Mouse (Mus musculus) midbrain, embryonic 11.5 days (tissue): ENCODE measurements around the gene Cald1. TPM values are rescaled to one million over a fixed set of nuclear protein-coding genes. Genes with fewer than 3 reads are reported as not detected.

ENCODE experiments used
- ATAC-seq: fragments of 200-750 bp; cut with Nextera tagmentation; 2 replicates; pipeline ENCODE4 v1.8.0; 2017; ENCODE audit warnings: moderate TSS enrichment, moderate library complexity; ENCODE audit not compliant: low FRiP score
- DNase-seq: peaks from one replicate; pipeline ENCODE4 v3.0.0; 2015; ENCODE audit warnings: low spot score; ENCODE audit errors: missing footprints
- H3K27ac ChIP-seq: fragments of 300-500 bp; sonication (generic); 2 replicates; pipeline ENCODE4 v1.5.1; 2014; ENCODE audit warnings: low read depth, low read length
- H3K27me3 ChIP-seq: fragments of 300-500 bp; sonication (generic); 2 replicates; pipeline ENCODE4 v1.6.1; 2014; ENCODE audit warnings: mild to moderate bottlenecking, low read length, moderate library complexity, mixed read lengths; ENCODE audit not compliant: control insufficient read depth, insufficient read depth
- H3K36me3 ChIP-seq: fragments of 300-500 bp; sonication (generic); 2 replicates; pipeline ENCODE4 v1.6.1; 2014; ENCODE audit warnings: mild to moderate bottlenecking, low read length, moderate library complexity, mixed read lengths; ENCODE audit not compliant: control insufficient read depth, insufficient read depth
- H3K4me1 ChIP-seq: fragments of 300-500 bp; sonication (generic); 2 replicates; pipeline ENCODE4 v1.6.1; 2014; ENCODE audit warnings: low read length; ENCODE audit not compliant: control insufficient read depth, insufficient read depth
- H3K4me2 ChIP-seq: fragments of 300-500 bp; sonication (generic); 2 replicates; pipeline ENCODE4 v1.6.1; 2014; ENCODE audit warnings: mild to moderate bottlenecking, moderate library complexity
- H3K4me3 ChIP-seq: fragments of 300-500 bp; sonication (generic); 2 replicates; pipeline ENCODE4 v1.5.1; 2014; ENCODE audit warnings: low read depth, low read length
- H3K9ac ChIP-seq: fragments of 300-500 bp; sonication (generic); 2 replicates; pipeline ENCODE4 v1.6.1; 2014; ENCODE audit warnings: low read length
- H3K9me3 ChIP-seq: fragments of 300-500 bp; sonication (generic); 2 replicates; pipeline ENCODE4 v1.6.1; 2016; ENCODE audit warnings: low read length; ENCODE audit not compliant: control insufficient read depth
- WGBS: fragments of 180-500 bp; shearing (Covaris S2); extraction: QIAGEN DNeasy Blood & Tissue Kit; methylation state at CpG from one replicate; pipeline ENCODE4 v1.1.7; 2014; 5-methylcytosine and 5-hydroxymethylcytosine counted together
- polyA plus RNA-seq: library from polyadenylated mRNA; unstranded; fragments of >200 nt; fragmentation: Nextera tagmentation; extraction: Ambion mirVana; gene quantifications from 2 replicates; pipeline ENCODE4 v1.2.1, GENCODE M21; 2014

Cald1 gene
- polyA plus RNA-seq, 1 experiment from 2014 or later: 134 TPM

DNA sequence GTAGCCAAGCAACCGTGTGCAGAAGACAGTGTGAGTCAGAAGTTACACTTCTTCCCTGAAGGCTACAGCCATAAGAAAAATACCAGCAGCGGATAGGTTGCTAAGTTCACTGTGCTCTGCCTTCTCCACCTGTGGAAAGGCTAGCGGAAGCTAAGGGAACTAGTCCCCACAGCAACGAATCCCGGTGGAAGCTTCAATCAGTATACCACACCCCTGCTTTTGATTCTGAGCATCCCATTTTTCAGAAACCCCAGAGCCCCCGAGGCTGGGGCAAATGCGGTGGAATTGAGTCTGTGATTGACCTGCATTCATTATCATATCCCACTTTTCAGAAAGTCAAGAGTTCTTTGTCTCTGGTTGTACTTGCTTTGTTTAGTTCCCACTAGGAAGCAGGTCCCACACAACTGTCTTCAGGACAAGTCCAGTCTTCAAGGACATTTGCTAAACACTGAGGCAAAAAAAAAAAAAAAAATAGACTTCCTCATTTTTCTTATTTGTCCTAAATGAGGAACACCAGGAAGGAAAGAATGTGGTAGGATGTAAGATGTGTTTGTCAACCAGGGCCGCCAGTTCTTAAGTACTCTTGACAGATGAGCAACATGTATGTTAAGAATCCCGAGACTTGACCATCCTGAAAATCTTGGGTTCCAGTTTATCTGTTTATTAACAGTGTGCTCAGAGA lies 118.0 kb downstream of the Cald1 start:
- no peak overlapping the region for H3K4me3 ChIP-seq
- no peak for DNase-seq
- no peak overlapping the region for H3K9ac ChIP-seq
- H3K27ac ChIP-seq: no peak overlapping the region
- no peak for ATAC-seq
- no peaks in the 10 kb centered on the region for H3K27me3 ChIP-seq
- H3K4me2 ChIP-seq: no peak overlapping the region
- 90% methylated on average over 9 of the region's 9 CpGs for WGBS
- H3K4me1 ChIP-seq: peaks cover 2% of the 10 kb centered on the region; the same call in 1 of the 2 replicates
- no peaks in the 10 kb centered on the region for H3K36me3 ChIP-seq
- no peaks in the 10 kb centered on the region for H3K9me3 ChIP-seq

DNA sequence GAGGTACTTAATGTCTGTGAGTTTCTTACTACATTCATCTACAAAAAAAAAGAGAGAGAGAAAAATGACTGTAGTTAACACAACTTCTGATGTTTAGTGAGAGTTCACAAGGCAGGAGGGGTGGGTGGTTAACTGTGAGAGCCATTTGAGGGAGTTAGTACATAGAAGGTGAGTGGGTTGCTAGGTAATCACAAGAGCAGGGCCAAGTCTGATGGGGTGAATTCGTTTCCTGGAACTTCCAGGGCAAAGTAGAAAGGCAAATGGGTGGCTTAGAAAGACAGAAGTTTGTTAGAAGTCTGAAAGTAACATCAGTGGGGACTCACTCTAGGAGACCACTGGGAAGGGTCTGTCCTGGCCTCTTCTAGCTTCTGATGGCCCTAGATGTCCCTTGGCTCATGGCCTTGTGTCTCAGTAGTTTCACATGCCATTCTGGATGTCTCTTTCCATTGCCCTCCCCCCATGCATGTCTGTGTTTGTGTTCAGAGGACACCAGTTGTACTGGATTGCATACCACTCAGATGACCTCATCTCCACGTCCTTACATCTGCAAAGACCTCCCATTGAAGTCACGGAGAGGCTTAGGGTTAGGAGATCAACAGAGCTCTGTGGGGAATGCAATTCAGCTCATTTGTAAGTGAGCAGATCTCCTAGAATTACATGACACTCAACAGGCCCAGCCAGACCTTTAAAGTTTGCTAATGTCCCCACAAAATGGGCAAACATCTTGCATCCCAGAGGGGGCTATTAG lies 118.8 kb downstream of the Cald1 start:
- H3K4me1 ChIP-seq: peaks cover 2% of the 10 kb centered on the region; the same call in 1 of the 2 replicates
- DNase-seq (no peak), ATAC-seq (no peak)
- no peak overlapping the region for H3K4me3 ChIP-seq
- no peak overlapping the region for H3K9ac ChIP-seq
- no peaks in the 10 kb centered on the region for H3K27me3 ChIP-seq
- no peak overlapping the region for H3K4me2 ChIP-seq
- H3K36me3 ChIP-seq: no peaks in the 10 kb centered on the region
- no peaks in the 10 kb centered on the region for H3K9me3 ChIP-seq
- no peak overlapping the region for H3K27ac ChIP-seq
- WGBS: 28% methylated on average over 3 of the region's 3 CpGs

DNA sequence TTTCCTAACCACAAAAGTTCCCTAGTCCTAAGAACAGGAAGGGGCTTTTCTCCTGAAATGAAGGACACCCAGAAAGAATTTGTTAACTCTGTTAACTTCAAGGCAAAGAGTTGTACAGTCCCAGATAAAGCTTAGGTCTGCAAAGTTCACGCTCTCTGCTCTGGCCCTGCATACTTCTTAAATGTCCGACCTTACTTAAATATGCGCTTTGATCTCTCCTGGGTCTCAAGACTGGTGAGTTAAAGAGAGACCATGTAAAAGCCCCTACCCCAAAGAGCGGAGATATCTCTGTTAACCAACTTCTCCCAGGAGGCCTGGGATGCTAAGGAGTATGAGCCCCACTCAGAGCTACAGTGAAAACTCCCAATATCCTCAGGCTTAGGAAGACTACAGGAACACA lies 119.4 kb downstream of the Cald1 start:
- no peak for DNase-seq
- H3K27ac ChIP-seq: no peak overlapping the region
- H3K27me3 ChIP-seq: no peaks in the 10 kb centered on the region
- H3K4me2 ChIP-seq: no peak overlapping the region
- H3K9me3 ChIP-seq: no peaks in the 10 kb centered on the region
- no peaks in the 10 kb centered on the region for H3K36me3 ChIP-seq
- H3K4me1 ChIP-seq: no peaks in the 10 kb centered on the region; the same call in 1 of the 2 replicates
- no peak for ATAC-seq
- WGBS: 72% methylated on average over 4 of the region's 4 CpGs
- no peak overlapping the region for H3K4me3 ChIP-seq
- H3K9ac ChIP-seq: no peak overlapping the region

DNA sequence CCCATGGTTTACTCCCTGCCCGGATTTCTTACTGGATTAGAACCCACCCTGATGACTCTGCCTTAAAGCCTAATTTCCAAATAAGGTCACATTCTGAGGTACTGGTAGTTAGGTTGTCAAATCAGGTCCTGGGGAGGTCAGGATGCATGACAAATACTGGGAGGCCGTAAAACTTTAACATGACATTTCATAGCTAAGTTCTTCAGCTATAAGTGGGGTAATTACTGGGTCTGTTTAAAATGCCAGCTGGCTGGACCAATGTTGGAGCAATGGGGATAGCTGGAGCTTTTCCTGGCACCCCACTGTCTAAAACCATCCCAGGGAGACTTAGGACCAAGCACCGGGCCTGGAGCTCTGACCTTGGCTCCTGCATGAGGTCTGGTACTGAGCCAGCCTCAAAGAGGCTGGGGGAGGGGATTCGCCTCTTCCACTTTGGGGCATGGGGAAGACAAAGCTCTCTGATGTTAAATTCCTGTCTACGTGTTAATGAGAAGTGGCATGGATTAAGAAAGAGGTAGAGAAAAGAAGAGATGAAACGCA lies 120.9 kb downstream of the Cald1 start:
- H3K9me3 ChIP-seq: no peaks in the 10 kb centered on the region
- no peaks in the 10 kb centered on the region for H3K27me3 ChIP-seq
- ATAC-seq: no peak
- H3K27ac ChIP-seq: no peak overlapping the region
- no peaks in the 10 kb centered on the region; the same call in 1 of the 2 replicates for H3K4me1 ChIP-seq
- H3K9ac ChIP-seq: no peak overlapping the region
- WGBS: 61% methylated on average over 6 of the region's 6 CpGs
- H3K4me3 ChIP-seq: no peak overlapping the region
- H3K4me2 ChIP-seq: no peak overlapping the region
- DNase-seq: no peak
- no peaks in the 10 kb centered on the region for H3K36me3 ChIP-seq

DNA sequence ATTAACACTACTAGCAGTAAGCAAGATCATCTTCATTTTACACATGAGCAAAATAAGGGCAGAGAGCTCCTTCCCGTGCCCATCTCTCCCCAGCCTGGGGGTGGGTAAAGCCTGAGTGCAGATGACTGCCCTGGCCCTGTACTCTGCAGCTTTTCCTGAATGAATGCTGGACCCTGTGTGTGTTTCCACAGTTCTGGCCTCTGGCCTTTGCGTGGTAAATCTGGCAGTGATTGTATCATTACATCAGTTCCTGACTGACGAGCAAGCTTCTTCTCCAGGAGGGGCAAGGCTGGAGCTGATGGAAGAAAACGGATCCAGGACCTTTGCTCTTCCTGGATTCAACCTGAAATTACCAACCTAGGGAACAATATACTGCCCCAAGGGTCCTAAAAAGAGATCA lies 122.1 kb downstream of the Cald1 start:
- H3K4me1 ChIP-seq: no peaks in the 10 kb centered on the region; the same call in 1 of the 2 replicates
- H3K36me3 ChIP-seq: no peaks in the 10 kb centered on the region
- no peak overlapping the region for H3K4me3 ChIP-seq
- DNase-seq (no peak), ATAC-seq (no peak)
- no peaks in the 10 kb centered on the region; the same call in 1 of the 2 replicates for H3K9me3 ChIP-seq
- H3K4me2 ChIP-seq: no peak overlapping the region
- no peak overlapping the region for H3K27ac ChIP-seq
- no peak overlapping the region for H3K9ac ChIP-seq
- 80% methylated on average over 4 of the region's 4 CpGs for WGBS
- no peaks in the 10 kb centered on the region for H3K27me3 ChIP-seq

DNA sequence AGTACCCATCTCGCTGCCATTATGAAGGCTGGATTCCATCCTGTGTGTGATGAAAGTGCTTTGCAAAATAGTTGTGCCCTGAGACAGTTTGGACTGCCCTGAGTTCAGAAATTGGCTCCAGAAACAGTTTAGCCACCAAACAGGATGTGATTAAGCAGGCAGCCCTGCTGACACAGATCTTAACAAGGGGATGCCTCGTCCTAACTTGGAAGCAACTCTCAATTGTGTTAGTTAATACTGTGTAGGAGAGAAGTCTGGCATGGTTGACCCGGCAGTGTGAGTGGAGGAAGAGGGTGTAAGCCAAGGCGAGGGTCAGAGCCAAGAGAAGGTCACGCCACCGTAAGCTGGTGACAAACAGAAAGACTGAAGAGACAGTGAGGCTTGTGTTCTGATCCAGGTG lies 123.4 kb downstream of the Cald1 start:
- Histone ChIP-seq H3K9ac (no peak overlapping the region), H3K4me2 (no peak overlapping the region), H3K4me1 (no peaks in the 10 kb centered on the region; the same call in 1 of the 2 replicates), H3K4me3 (no peak overlapping the region), H3K27ac (no peak overlapping the region), H3K36me3 (no peaks in the 10 kb centered on the region), H3K9me3 (no peaks in the 10 kb centered on the region; the same call in 1 of the 2 replicates), H3K27me3 (no peaks in the 10 kb centered on the region)
- ATAC-seq (no peak), DNase-seq (no peak)
- 86% methylated on average over 6 of the region's 6 CpGs for WGBS

DNA sequence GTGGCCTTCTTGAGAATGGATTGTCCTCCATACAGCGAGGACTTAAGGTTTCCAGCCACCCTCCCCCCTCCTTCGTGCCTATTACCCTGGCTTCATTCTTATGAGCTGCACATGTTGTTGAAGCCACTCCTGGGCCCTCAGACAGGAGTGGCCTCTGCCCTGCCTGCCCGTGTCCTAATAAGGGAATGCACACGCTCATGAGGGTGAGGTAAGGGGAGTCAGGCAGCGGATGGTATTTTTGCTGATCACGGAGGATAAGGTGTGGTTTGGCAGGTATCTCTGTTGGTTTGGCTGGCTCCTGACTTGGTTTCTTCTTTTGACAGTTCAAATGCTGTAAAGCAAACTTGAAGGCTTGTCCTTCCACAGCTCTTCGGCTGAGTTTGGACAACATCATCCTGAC lies 124.4 kb downstream of the Cald1 start:
- Histone ChIP-seq H3K4me3 (no peak overlapping the region), H3K4me2 (no peak overlapping the region), H3K9me3 (no peaks in the 10 kb centered on the region; the same call in 1 of the 2 replicates), H3K9ac (no peak overlapping the region), H3K4me1 (no peaks in the 10 kb centered on the region; the same call in 1 of the 2 replicates), H3K36me3 (no peaks in the 10 kb centered on the region), H3K27me3 (no peaks in the 10 kb centered on the region), H3K27ac (no peak overlapping the region)
- ATAC-seq (no peak), DNase-seq (no peak)
- 90% methylated on average over 7 of the region's 7 CpGs for WGBS

DNA sequence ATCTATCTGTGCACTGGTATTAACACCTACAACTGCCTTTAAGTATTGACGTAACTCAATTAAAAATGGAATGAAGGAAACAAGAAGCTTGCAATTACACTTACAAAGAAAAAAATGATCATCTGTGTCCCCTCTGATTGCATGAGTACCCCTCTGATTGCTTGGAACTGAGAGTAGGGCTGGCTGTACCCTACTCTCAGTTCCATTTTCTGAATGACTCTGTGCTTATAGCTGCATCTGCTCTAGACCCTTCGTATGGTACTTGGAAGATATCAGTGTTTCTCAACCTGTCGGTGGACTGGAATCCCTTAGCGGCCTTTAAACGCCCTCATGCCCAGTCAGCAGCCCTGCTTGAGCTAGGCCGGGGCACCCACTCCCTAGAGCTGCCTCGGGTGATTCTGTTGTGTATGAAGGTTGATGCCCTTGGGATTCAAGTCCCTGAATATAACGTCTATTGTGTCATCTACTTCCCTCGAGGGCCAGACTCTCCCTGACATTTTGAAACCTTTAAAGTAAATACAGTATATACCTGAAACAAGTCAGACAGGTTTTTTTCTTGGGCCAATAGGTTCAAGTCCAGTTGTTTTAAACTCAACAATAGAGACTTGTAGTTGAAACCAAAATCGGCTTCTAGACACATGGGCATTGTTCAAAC lies 125.1 kb downstream of the Cald1 start:
- Histone ChIP-seq H3K27me3 (no peaks in the 10 kb centered on the region), H3K9ac (no peak overlapping the region), H3K9me3 (no peaks in the 10 kb centered on the region; the same call in 1 of the 2 replicates), H3K27ac (no peak overlapping the region), H3K4me2 (no peak overlapping the region), H3K4me3 (no peak overlapping the region), H3K4me1 (no peaks in the 10 kb centered on the region; the same call in 1 of the 2 replicates), H3K36me3 (no peaks in the 10 kb centered on the region)
- 95% methylated on average over 10 of the region's 10 CpGs for WGBS
- DNase-seq (no peak), ATAC-seq (no peak)
